Mouse (Mus musculus) macrophage (primary cell): Measurements from ENCODE around the gene Elovl6. TPM values are rescaled to one million over a fixed set of nuclear protein-coding genes. Genes with fewer than 3 reads are reported as not detected.

Experiments
- H3K27ac ChIP-seq: fragments of 350-480 bp; formaldehyde crosslinking; 2 replicates; pipeline ENCODE4 v1.9.0; 2021
- H3K36me3 ChIP-seq: fragments of 350-480 bp; formaldehyde crosslinking; 2 replicates; pipeline ENCODE4 v1.9.0; 2021; ENCODE audit errors: inconsistent target
- H3K4me3 ChIP-seq: fragments of 350-480 bp; formaldehyde crosslinking; 2 replicates; pipeline ENCODE4 v1.9.0; 2021; ENCODE audit errors: inconsistent target
- H3K79me2 ChIP-seq: fragments of 350-480 bp; formaldehyde crosslinking; 2 replicates; pipeline ENCODE4 v1.9.0; 2021; ENCODE audit errors: inconsistent target
- WGBS: methylation state at CpG from one replicate; pipeline ENCODE4 v1.1.7; 2026; ENCODE audit warnings: inconsistent platforms; ENCODE audit not compliant: missing documents; 5-methylcytosine and 5-hydroxymethylcytosine counted together
- polyA plus RNA-seq: library from polyadenylated mRNA; stranded (reverse); fragments of 250-400 nt; gene quantifications from 3 replicates; pipeline ENCODE4 v1.2.4, GENCODE M21; 2018; ENCODE audit warnings: inconsistent platforms

The Elovl6 gene
- polyA plus RNA-seq, 1 experiment from 2014 or later, result 2.6 TPM

GRCm38 (mm10) chr3:129590548-129591226 lies 58.5 kb downstream of the Elovl6 start:
- 90% methylated on average over 17 of the region's 17 CpGs for WGBS
- Histone ChIP-seq H3K4me3 (no peak overlapping the region), H3K27ac (no peak overlapping the region), H3K79me2 (no peaks in the 10 kb centered on the region), H3K36me3 (no peaks in the 10 kb centered on the region)

- H3K36me3 ChIP-seq, result no peaks in the 10 kb centered on the region
- 91% methylated on average over 9 of the region's 9 CpGs for WGBS
- no peak overlapping the region for H3K27ac ChIP-seq
- no peak overlapping the region for H3K4me3 ChIP-seq
- no peaks in the 10 kb centered on the region for H3K79me2 ChIP-seq
Measured at GRCm38 (mm10) chr3:129591251-129591650, 59.1 kb downstream of the Elovl6 start.

GRCm38 (mm10) chr3:129591761-129592160 lies 59.6 kb downstream of the Elovl6 start:
- H3K79me2 ChIP-seq, result no peaks in the 10 kb centered on the region
- 96% methylated on average over 7 of the region's 8 CpGs for WGBS
- H3K36me3 ChIP-seq, result no peaks in the 10 kb centered on the region
- no peak overlapping the region for H3K27ac ChIP-seq
- H3K4me3 ChIP-seq, result no peak overlapping the region

- Histone ChIP-seq H3K4me3 (no peak overlapping the region), H3K36me3 (no peaks in the 10 kb centered on the region), H3K27ac (no peak overlapping the region), H3K79me2 (no peaks in the 10 kb centered on the region)
- 92% methylated on average over 9 of the region's 9 CpGs for WGBS
Measured at GRCm38 (mm10) chr3:129593001-129593400, 60.8 kb downstream of the Elovl6 start.

- Histone ChIP-seq H3K4me3 (no peak overlapping the region), H3K79me2 (no peaks in the 10 kb centered on the region), H3K27ac (no peak overlapping the region), H3K36me3 (no peaks in the 10 kb centered on the region)
- WGBS, result 97% methylated on average over 3 of the region's 3 CpGs
Measured at GRCm38 (mm10) chr3:129593735-129594134, 61.6 kb downstream of the Elovl6 start.

GRCm38 (mm10) chr3:129596098-129596497 lies 63.9 kb downstream of the Elovl6 start:
- H3K27ac ChIP-seq, result no peak overlapping the region
- WGBS, result 96% methylated on average over 6 of the region's 6 CpGs

GRCm38 (mm10) chr3:129602289-129602688 lies 70.1 kb downstream of the Elovl6 start:
- Histone ChIP-seq H3K27ac (no peak overlapping the region), H3K79me2 (no peaks in the 10 kb centered on the region), H3K36me3 (no peaks in the 10 kb centered on the region), H3K4me3 (no peak overlapping the region)
- 37% methylated on average over 8 of the region's 9 CpGs for WGBS

More at GRCm38 (mm10) chr3:129596098-129596497, 63.9 kb downstream of the Elovl6 start:
- H3K36me3 ChIP-seq, result no peaks in the 10 kb centered on the region
- no peak overlapping the region for H3K4me3 ChIP-seq
- H3K79me2 ChIP-seq, result no peaks in the 10 kb centered on the region

- 90% methylated on average over 7 of the region's 7 CpGs for WGBS
- H3K4me3 ChIP-seq, result no peak overlapping the region
- H3K36me3 ChIP-seq, result no peaks in the 10 kb centered on the region
- no peak overlapping the region for H3K27ac ChIP-seq
- no peaks in the 10 kb centered on the region for H3K79me2 ChIP-seq
Measured at GRCm38 (mm10) chr3:129605487-129605886, 73.3 kb downstream of the Elovl6 start.

GRCm38 (mm10) chr3:129605934-129606333 lies 73.8 kb downstream of the Elovl6 start:
- Histone ChIP-seq H3K4me3 (no peak overlapping the region), H3K27ac (no peak overlapping the region), H3K79me2 (no peaks in the 10 kb centered on the region), H3K36me3 (no peaks in the 10 kb centered on the region)
- 98% methylated on average over 6 of the region's 6 CpGs for WGBS

GRCm38 (mm10) chr3:129611626-129612025 lies 79.5 kb downstream of the Elovl6 start:
- H3K79me2 ChIP-seq, result no peaks in the 10 kb centered on the region
- H3K4me3 ChIP-seq, result no peak overlapping the region
- H3K27ac ChIP-seq, result peak overlapping the region; percentile 68
- H3K36me3 ChIP-seq, result no peaks in the 10 kb centered on the region
- WGBS, result 17% methylated on average over 8 of the region's 8 CpGs

GRCm38 (mm10) chr3:129612311-129613097 lies 80.3 kb downstream of the Elovl6 start:
- H3K79me2 ChIP-seq, result no peaks in the 10 kb centered on the region
- H3K36me3 ChIP-seq, result no peaks in the 10 kb centered on the region
- WGBS, result 14% methylated on average over 25 of the region's 25 CpGs
- H3K4me3 ChIP-seq, result peak overlapping the region; percentile 14; the same call in 1 of the 2 replicates
- H3K27ac ChIP-seq, result peak overlapping the region; percentile 68

GRCm38 (mm10) chr3:129613756-129614155 lies 81.6 kb downstream of the Elovl6 start:
- 64% methylated on average over 7 of the region's 7 CpGs for WGBS
- no peaks in the 10 kb centered on the region for H3K79me2 ChIP-seq
- peak overlapping the region; percentile 68 for H3K27ac ChIP-seq
- no peaks in the 10 kb centered on the region for H3K36me3 ChIP-seq
- no peak overlapping the region for H3K4me3 ChIP-seq

GRCm38 (mm10) chr3:129614216-129614615 lies 82.1 kb downstream of the Elovl6 start:
- H3K27ac ChIP-seq, result no peak overlapping the region

GRCm38 (mm10) chr3:129617450-129617849 lies 85.3 kb downstream of the Elovl6 start:
- Histone ChIP-seq H3K4me3 (no peak overlapping the region), H3K79me2 (no peaks in the 10 kb centered on the region), H3K27ac (no peak overlapping the region), H3K36me3 (no peaks in the 10 kb centered on the region)
- WGBS, result 96% methylated on average over 11 of the region's 11 CpGs

More at GRCm38 (mm10) chr3:129614216-129614615, 82.1 kb downstream of the Elovl6 start:
- no peaks in the 10 kb centered on the region for H3K79me2 ChIP-seq
- H3K36me3 ChIP-seq, result no peaks in the 10 kb centered on the region
- H3K4me3 ChIP-seq, result no peak overlapping the region
- WGBS, result 100% methylated on average over 2 of the region's 2 CpGs

GRCm38 (mm10) chr3:129619194-129619775 lies 87.1 kb downstream of the Elovl6 start:
- H3K79me2 ChIP-seq, result no peaks in the 10 kb centered on the region
- no peak overlapping the region for H3K4me3 ChIP-seq
- 82% methylated on average over 15 of the region's 16 CpGs for WGBS
- H3K27ac ChIP-seq, result no peak overlapping the region
- H3K36me3 ChIP-seq, result no peaks in the 10 kb centered on the region
